Mouse (Mus musculus): Measurements from ENCODE around the gene Zc3h10. TPM values are rescaled to one million over a fixed set of nuclear protein-coding genes. Genes with fewer than 3 reads are reported as not detected.

The Zc3h10 gene
- polyA plus RNA-seq, 1 experiment from 2014 or later = 14.5 TPM

GRCm38 (mm10) chr10:128504641-128505370 is 42.8 kb downstream of the Zc3h10 start:
- 63% methylated on average over 9 of the region's 9 CpGs for WGBS
- Histone ChIP-seq H3K4me1 (ENCODE audit: insufficient read depth) (no peaks in the 10 kb centered on the region), H3K9ac (no peak overlapping the region), H3K27me3 (ENCODE audit: insufficient read depth, low read length) (no peaks in the 10 kb centered on the region), H3K4me3 (ENCODE audit: low read depth, low read length) (no peak overlapping the region), H3K9me3 (ENCODE audit: low read depth, low read length) (no peaks in the 10 kb centered on the region), H3K36me3 (ENCODE audit: insufficient read depth) (0 out of 2 replicates have a peak, but pooled peaks cover 2% of the 10 kb centered on the region), H3K4me2 (no peak overlapping the region), H3K27ac (ENCODE audit: low read depth) (no peak overlapping the region)
- peak; percentile 18 for DNase-seq
- no peak for TF ChIP-seq CTCF (IDR thresholded peaks at IDR 0.05; ENCODE audit: low read depth)
- ATAC-seq (ENCODE audit: insufficient read depth) = no peak

GRCm38 (mm10) chr10:128504012-128504411 is 43.6 kb downstream of the Zc3h10 start:
- no peak for DNase-seq
- no peak for TF ChIP-seq CTCF (IDR thresholded peaks at IDR 0.05; ENCODE audit: low read depth)
- H3K27me3 ChIP-seq (ENCODE audit: insufficient read depth, low read length) = no peaks in the 10 kb centered on the region
- H3K4me2 ChIP-seq = no peak overlapping the region
- 78% methylated on average over 3 of the region's 3 CpGs for WGBS
- no peak overlapping the region for H3K4me3 ChIP-seq (ENCODE audit: low read depth, low read length)
- ATAC-seq (ENCODE audit: insufficient read depth) = no peak
- no peaks in the 10 kb centered on the region for H3K36me3 ChIP-seq (ENCODE audit: insufficient read depth)
- H3K9ac ChIP-seq = no peak overlapping the region
- H3K4me1 ChIP-seq (ENCODE audit: insufficient read depth) = no peaks in the 10 kb centered on the region
- no peak overlapping the region for H3K27ac ChIP-seq (ENCODE audit: low read depth)
- no peaks in the 10 kb centered on the region for H3K9me3 ChIP-seq (ENCODE audit: low read depth, low read length)

GRCm38 (mm10) chr10:128503532-128503931 is 44.0 kb downstream of the Zc3h10 start:
- 78% methylated on average over 8 of the region's 8 CpGs for WGBS
- no peak overlapping the region for H3K4me2 ChIP-seq

GRCm38 (mm10) chr10:128502341-128502740 is 45.2 kb downstream of the Zc3h10 start:
- Histone ChIP-seq H3K4me2 (no peak overlapping the region), H3K4me1 (ENCODE audit: insufficient read depth) (no peaks in the 10 kb centered on the region), H3K4me3 (ENCODE audit: low read depth, low read length) (no peak overlapping the region), H3K27ac (ENCODE audit: low read depth) (no peak overlapping the region), H3K9me3 (ENCODE audit: low read depth, low read length) (no peaks in the 10 kb centered on the region), H3K27me3 (ENCODE audit: insufficient read depth, low read length) (no peaks in the 10 kb centered on the region), H3K36me3 (ENCODE audit: insufficient read depth) (no peaks in the 10 kb centered on the region), H3K9ac (no peak overlapping the region)
- TF ChIP-seq CTCF (IDR thresholded peaks at IDR 0.05; ENCODE audit: low read depth) = no peak
- WGBS = 63% methylated on average over 5 of the region's 5 CpGs
- DNase-seq (no peak), ATAC-seq (ENCODE audit: insufficient read depth) (no peak)

More at GRCm38 (mm10) chr10:128503532-128503931, 44.0 kb downstream of the Zc3h10 start:
- Histone ChIP-seq H3K36me3 (ENCODE audit: insufficient read depth) (no peaks in the 10 kb centered on the region), H3K27me3 (ENCODE audit: insufficient read depth, low read length) (no peaks in the 10 kb centered on the region), H3K4me1 (ENCODE audit: insufficient read depth) (no peaks in the 10 kb centered on the region), H3K27ac (ENCODE audit: low read depth) (no peak overlapping the region), H3K9me3 (ENCODE audit: low read depth, low read length) (no peaks in the 10 kb centered on the region), H3K4me3 (ENCODE audit: low read depth, low read length) (no peak overlapping the region), H3K9ac (no peak overlapping the region)
- ATAC-seq (ENCODE audit: insufficient read depth) (no peak), DNase-seq (no peak)
- TF ChIP-seq CTCF (IDR thresholded peaks at IDR 0.05; ENCODE audit: low read depth) = no peak

GRCm38 (mm10) chr10:128499116-128499671 is 48.4 kb downstream of the Zc3h10 start:
- H3K9ac ChIP-seq = peak overlapping the region; percentile 61
- WGBS = under 1% methylated on average over 21 of the region's 21 CpGs
- H3K9me3 ChIP-seq (ENCODE audit: low read depth, low read length) = no peaks in the 10 kb centered on the region
- H3K4me2 ChIP-seq = peak overlapping the region; percentile 84
- DNase-seq = peak; percentile 77
- peak overlapping the region; percentile 57 for H3K4me3 ChIP-seq (ENCODE audit: low read depth, low read length)
- peaks cover 4% of the 10 kb centered on the region for H3K4me1 ChIP-seq (ENCODE audit: insufficient read depth)
- H3K27me3 ChIP-seq (ENCODE audit: insufficient read depth, low read length) = no peaks in the 10 kb centered on the region
- ATAC-seq (ENCODE audit: insufficient read depth) = peak; percentile 38
- no peak for TF ChIP-seq CTCF (IDR thresholded peaks at IDR 0.05; ENCODE audit: low read depth)
- no peaks in the 10 kb centered on the region for H3K36me3 ChIP-seq (ENCODE audit: insufficient read depth)
- peak overlapping the region; percentile 93 for H3K27ac ChIP-seq (ENCODE audit: low read depth)

- DNase-seq = peak; percentile 98
- peaks cover 4% of the 10 kb centered on the region for H3K4me1 ChIP-seq (ENCODE audit: insufficient read depth)
- no peaks in the 10 kb centered on the region for H3K27me3 ChIP-seq (ENCODE audit: insufficient read depth, low read length)
- H3K27ac ChIP-seq (ENCODE audit: low read depth) = peak within 1 kb of the TSS; percentile 93
- ATAC-seq (ENCODE audit: insufficient read depth) = peak; percentile 89
- H3K4me2 ChIP-seq = peak within 1 kb of the TSS; percentile 84
- WGBS = 0% methylated on average over 27 of the region's 27 CpGs
- peak within 1 kb of the TSS; percentile 57 for H3K4me3 ChIP-seq (ENCODE audit: low read depth, low read length)
- no peaks in the 10 kb centered on the region for H3K9me3 ChIP-seq (ENCODE audit: low read depth, low read length)
- TF ChIP-seq CTCF (IDR thresholded peaks at IDR 0.05; ENCODE audit: low read depth) = no peak
- no peaks in the 10 kb centered on the region for H3K36me3 ChIP-seq (ENCODE audit: insufficient read depth)
- peak within 1 kb of the TSS; percentile 61 for H3K9ac ChIP-seq
Observed at GRCm38 (mm10) chr10:128498590-128498989, 49.0 kb downstream of the Zc3h10 start, which contains the start of gene Myl6b. Gene Myl6b, minus strand, starts transcription at chr10:128498685.

GRCm38 (mm10) chr10:128497134-128497737 is 50.3 kb downstream of the Zc3h10 start:
- ATAC-seq (ENCODE audit: insufficient read depth) = no peak
- H3K9me3 ChIP-seq (ENCODE audit: low read depth, low read length) = no peaks in the 10 kb centered on the region
- no peak overlapping the region for H3K27ac ChIP-seq (ENCODE audit: low read depth)
- 0 out of 2 replicates have a peak, but pooled peaks cover under 1% of the 10 kb centered on the region for H3K36me3 ChIP-seq (ENCODE audit: insufficient read depth)
- H3K4me3 ChIP-seq (ENCODE audit: low read depth, low read length) = no peak overlapping the region
- H3K9ac ChIP-seq = no peak overlapping the region
- DNase-seq = no peak
- 32% methylated on average over 6 of the region's 6 CpGs for WGBS
- H3K4me1 ChIP-seq (ENCODE audit: insufficient read depth) = peaks cover 4% of the 10 kb centered on the region
- TF ChIP-seq CTCF (IDR thresholded peaks at IDR 0.05; ENCODE audit: low read depth) = no peak
- no peaks in the 10 kb centered on the region for H3K27me3 ChIP-seq (ENCODE audit: insufficient read depth, low read length)
- H3K4me2 ChIP-seq = no peak overlapping the region

Data from lung, embryonic 14.5 days (tissue).